Mouse (Mus musculus): ENCODE measurements at regions not wholly inside any gene's neighbourhood (a gene's known extent, or its start where the extent isn't known, plus 50 kb on each side); places are given as distances from the start of the nearest gene placed in this dataset.

- DNase-seq (ENCODE audit: low spot score in 2 of 2), result no peak
Measured at GRCm38 (mm10) chr1:118741286-118741685, 113.5 kb downstream of the Tfcp2l1 start.

GRCm38 (mm10) chr1:118748196-118748595 lies 120.5 kb downstream of the Tfcp2l1 start:
- no peak for DNase-seq (ENCODE audit: low spot score in 2 of 2)

- DNase-seq (ENCODE audit: low spot score in 2 of 2), result no peak
Measured at GRCm38 (mm10) chr1:118752869-118753268, 125.1 kb downstream of the Tfcp2l1 start.

GRCm38 (mm10) chr1:118756171-118756865 lies 128.6 kb downstream of the Tfcp2l1 start:
- DNase-seq (ENCODE audit: low spot score in 2 of 2), result no peak

GRCm38 (mm10) chr1:118757340-118758030 lies 129.7 kb downstream of the Tfcp2l1 start:
- DNase-seq (ENCODE audit: low spot score in 2 of 2), result no peak

GRCm38 (mm10) chr1:118758031-118758400 lies 130.3 kb downstream of the Tfcp2l1 start:
- no peak for DNase-seq (ENCODE audit: low spot score in 2 of 2)

GRCm38 (mm10) chr1:118759141-118759932 lies 131.6 kb downstream of the Tfcp2l1 start:
- DNase-seq (ENCODE audit: low spot score in 2 of 2), result peak; percentile 51 to 84

GRCm38 (mm10) chr1:118765525-118765924 lies 137.8 kb downstream of the Tfcp2l1 start:
- no peak for DNase-seq (ENCODE audit: low spot score in 2 of 2)

- peak in 1 of 2 experiments; percentile 49 for DNase-seq (ENCODE audit: low spot score in 2 of 2)
Measured at GRCm38 (mm10) chr1:118768831-118769230, 141.1 kb downstream of the Tfcp2l1 start.

GRCm38 (mm10) chr1:118772261-118772660 lies 144.5 kb downstream of the Tfcp2l1 start:
- DNase-seq (ENCODE audit: low spot score in 2 of 2), result peak in 1 of 2 experiments; percentile 38

GRCm38 (mm10) chr1:118776594-118777441 lies 149.1 kb downstream of the Tfcp2l1 start:
- DNase-seq (ENCODE audit: low spot score in 2 of 2), result no peak
